Mouse (Mus musculus) neutrophil, adult 59 days (primary cell): ENCODE results near the gene Zfp358. TPM values are rescaled to one million over a fixed set of nuclear protein-coding genes. Genes with fewer than 3 reads are reported as not detected.

Experiments used
- total RNA-seq, 2 experiments: library from RNA; stranded (reverse); gene quantifications; 1 replicate in 1 of 2; 2 replicates in 1 of 2; pipeline ENCODE4 v1.2.4; 2023

Zfp358 gene
- total RNA-seq: 1 to 10 TPM; 3.3 to 4.2 TPM

GRCm38 (mm10) chr8:3492901-3493844 is at the start of gene Zfp358:
Gene Zfp358, plus strand, starts transcription at chr8:3493138.

DNA sequence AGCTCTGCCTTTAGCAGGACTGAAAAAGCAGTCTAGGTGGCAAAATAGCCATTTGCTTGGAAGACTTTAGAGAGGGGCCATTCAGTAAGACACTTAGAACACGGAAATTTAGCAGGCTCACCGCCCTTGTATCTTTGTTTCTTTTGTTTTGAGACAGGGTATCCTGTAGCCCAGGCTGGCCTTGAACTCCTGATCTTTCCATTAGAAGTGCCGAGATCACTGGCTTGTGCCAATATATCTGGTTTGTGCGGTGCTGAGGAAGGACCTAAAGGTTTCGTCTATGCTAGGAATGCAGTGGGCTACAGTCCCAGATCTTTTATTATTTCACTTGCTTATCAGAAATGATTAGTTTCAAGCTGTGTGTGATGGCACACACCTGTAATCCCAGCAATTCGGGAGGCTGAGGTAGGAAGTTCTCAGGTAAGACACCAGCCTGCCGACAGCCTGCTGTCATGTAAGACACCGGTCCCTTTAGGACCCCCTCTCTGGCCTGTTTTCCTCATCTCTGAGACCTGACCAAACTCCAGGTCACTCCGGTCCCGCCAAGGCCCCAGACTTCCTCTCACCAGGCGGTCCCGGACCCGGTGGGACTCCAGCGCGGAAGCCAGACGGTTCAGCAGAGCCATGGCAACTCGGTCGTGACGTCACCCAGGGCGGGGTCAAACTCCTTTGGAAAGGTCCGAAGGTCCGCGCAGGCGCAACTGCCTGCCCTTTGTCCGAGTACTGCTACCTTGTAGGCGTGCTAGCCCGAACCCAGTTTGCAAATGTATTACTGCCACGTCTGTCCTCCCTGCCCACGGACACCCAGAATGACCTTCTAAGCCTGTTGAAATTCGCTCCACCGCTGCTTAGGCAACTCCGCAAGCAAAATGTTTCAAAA is 25.7 kb upstream of the Zfp358 start, which contains the start of gene Pex11g:
Pex11g (minus strand) TSS at position 675 of the 880 bp plus-strand sequence.

GRCm38 (mm10) chr8:3470562-3470961 is 22.4 kb upstream of the Zfp358 start, which contains the start of gene Tex45:
Gene Tex45, plus strand, starts transcription at chr8:3470862.

GRCm38 (mm10) chr8:3500235-3501090 is 7.5 kb downstream of the Zfp358 start, which contains the start of gene Mcoln1:
Gene Mcoln1, plus strand, starts transcription at chr8:3500457.

DNA sequence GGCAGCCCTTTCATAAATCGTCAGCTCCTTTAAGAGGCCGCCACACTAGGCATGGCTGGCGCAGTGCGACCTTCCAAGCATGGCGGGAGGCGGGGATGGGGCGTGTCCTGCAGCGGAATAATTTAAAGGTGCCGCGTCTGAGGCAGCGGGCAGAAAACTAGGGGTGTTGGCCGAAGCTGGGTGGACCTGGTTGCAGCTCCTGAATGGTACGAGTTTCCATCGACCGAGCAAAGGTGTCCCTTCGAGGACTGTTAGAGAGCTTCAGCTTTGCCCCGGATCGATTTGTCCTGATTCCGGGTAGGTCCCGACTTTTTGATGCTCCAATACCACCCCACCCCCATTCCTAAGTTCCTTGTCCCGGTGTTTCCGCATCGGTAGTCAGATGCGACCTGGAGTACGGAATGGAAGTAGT is 22.3 kb downstream of the Zfp358 start, which contains the start of gene Pnpla6:
Pnpla6 (plus strand) TSS at position 125 of the 412 bp plus-strand sequence.

Other genes with a start within 250 kb of the Zfp358 start
- 10 to 100 TPM; 85.9 TPM for gene Insr, start 213.5 kb upstream of the Zfp358 start, total RNA-seq
- gene A430078G23Rik, start 139.7 kb upstream of the Zfp358 start, total RNA-seq: 10 to 100 TPM; 92.0 to 94.7 TPM
- gene Arhgef18, start 100.1 kb upstream of the Zfp358 start, total RNA-seq: 100 to 1,000 TPM; 102 to 114 TPM
- under 1 TPM; 0.27 to 0.66 TPM for gene Pex11g, start 25.5 kb upstream of the Zfp358 start, total RNA-seq
- 1 to 10 TPM in 1 of 2 experiments, under 1 TPM in 1; 0.71 to 1.2 TPM for gene Tex45, start 22.3 kb upstream of the Zfp358 start, total RNA-seq
- gene Mcoln1, start 7.3 kb downstream of the Zfp358 start, total RNA-seq: 10 to 100 TPM; 27.4 to 35.4 TPM
- 10 to 100 TPM; 21.9 to 29.6 TPM for gene Pnpla6, start 22.2 kb downstream of the Zfp358 start, total RNA-seq
- gene C330021F23Rik, start 74.9 kb downstream of the Zfp358 start, total RNA-seq: not detected
- not detected for gene Camsap3, start 94.2 kb downstream of the Zfp358 start, total RNA-seq
- gene Xab2, start 128.2 kb downstream of the Zfp358 start, total RNA-seq: 10 to 100 TPM; 41.2 to 47.3 TPM
- gene Pet100, start 128.4 kb downstream of the Zfp358 start, total RNA-seq: 100 to 1,000 TPM; 117 to 126 TPM
- not detected for gene Pcp2, start 132.4 kb downstream of the Zfp358 start, total RNA-seq
- 100 to 1,000 TPM; 351 TPM for gene Stxbp2, start 137.8 kb downstream of the Zfp358 start, total RNA-seq
- gene Retn, start 162.6 kb downstream of the Zfp358 start, total RNA-seq: 1 to 10 TPM in 1 of 2 experiments, under 1 TPM in 1; 0.71 to 1.1 TPM
- gene Mcemp1, start 172.6 kb downstream of the Zfp358 start, total RNA-seq: 100 to 1,000 TPM; 302 to 336 TPM
- 1 to 10 TPM; 4.4 to 4.5 TPM for gene Fcor, start 179.2 kb downstream of the Zfp358 start, total RNA-seq
- gene Trappc5, start 183.2 kb downstream of the Zfp358 start, total RNA-seq: 10 to 100 TPM; 11.7 to 15.6 TPM
- gene Fcer2a, start 201.0 kb downstream of the Zfp358 start, total RNA-seq: under 1 TPM; 0.31 to 0.53 TPM
- not detected for gene Clec4g, start 227.5 kb downstream of the Zfp358 start, total RNA-seq